Comparison of ENCODE assay signal across 13 mouse cellular contexts in genomic region chr2:17705426-17705825, GRCm38 (mm10). TPM values are rescaled to one million over a fixed set of nuclear protein-coding genes. Genes with fewer than 3 reads are reported as not detected.
"Had no signal": no experiment of that assay in that cellular context is flagged by ENCODE, and none has a peak within 500 bp of the region (broad histone marks: within the 10 kb centered on the region; RNA-seq: fewer than 3 reads in every experiment).

No protein-coding gene starts in this region.

- DNase-seq: thymus, postnatal 4 days had no signal

- H3K4me1 ChIP-seq: liver, embryonic 15.5 days; neural tube, embryonic 12.5 days had no signal

- H3K4me3 ChIP-seq: left cerebral cortex, adult 2 months; limb, embryonic 10.5 days; liver, embryonic 15.5 days; megakaryocyte, embryonic 14.5 days; midbrain, embryonic 15.5 days; neural tube, embryonic 12.5 days had no signal

- H3K9ac ChIP-seq: liver, embryonic 15.5 days; midbrain, embryonic 15.5 days; neural tube, embryonic 12.5 days had no signal

- H3K36me3 ChIP-seq: limb, embryonic 10.5 days; liver, embryonic 15.5 days; midbrain, embryonic 15.5 days; neural tube, embryonic 12.5 days had no signal

- H3K4me2 ChIP-seq: liver, embryonic 11.5 days; liver, embryonic 15.5 days; midbrain, embryonic 11.5 days; midbrain, embryonic 15.5 days; neural tube, embryonic 12.5 days had no signal

- H3K27me3 ChIP-seq: liver, embryonic 15.5 days; megakaryocyte, embryonic 14.5 days; midbrain, embryonic 15.5 days; neural tube, embryonic 12.5 days had no signal

- ATAC-seq: inflammation-experienced regulatory T-cells, adult 6 months; intestine, postnatal 0 days; midbrain, embryonic 15.5 days had no signal

- H3K9me3 ChIP-seq: limb, embryonic 10.5 days; liver, embryonic 15.5 days; megakaryocyte, embryonic 14.5 days; midbrain, embryonic 15.5 days; neural tube, embryonic 12.5 days had no signal

- H3K27ac ChIP-seq: left cerebral cortex, adult 2 months; limb, embryonic 10.5 days; liver, embryonic 15.5 days; macrophage; midbrain, embryonic 15.5 days; neural tube, embryonic 12.5 days; stomach, postnatal 0 days had no signal

RNA-seq across cellular contexts. Expression of gene Nebl, which starts 25.8 kb away (rescaled TPM):
- polyA plus RNA-seq: macrophage had no signal
